Mouse (Mus musculus): ENCODE measurements at regions not wholly inside any gene's neighbourhood (a gene's known extent, or its start where the extent isn't known, plus 50 kb on each side); places are given as distances from the start of the nearest gene placed in this dataset.

DNA sequence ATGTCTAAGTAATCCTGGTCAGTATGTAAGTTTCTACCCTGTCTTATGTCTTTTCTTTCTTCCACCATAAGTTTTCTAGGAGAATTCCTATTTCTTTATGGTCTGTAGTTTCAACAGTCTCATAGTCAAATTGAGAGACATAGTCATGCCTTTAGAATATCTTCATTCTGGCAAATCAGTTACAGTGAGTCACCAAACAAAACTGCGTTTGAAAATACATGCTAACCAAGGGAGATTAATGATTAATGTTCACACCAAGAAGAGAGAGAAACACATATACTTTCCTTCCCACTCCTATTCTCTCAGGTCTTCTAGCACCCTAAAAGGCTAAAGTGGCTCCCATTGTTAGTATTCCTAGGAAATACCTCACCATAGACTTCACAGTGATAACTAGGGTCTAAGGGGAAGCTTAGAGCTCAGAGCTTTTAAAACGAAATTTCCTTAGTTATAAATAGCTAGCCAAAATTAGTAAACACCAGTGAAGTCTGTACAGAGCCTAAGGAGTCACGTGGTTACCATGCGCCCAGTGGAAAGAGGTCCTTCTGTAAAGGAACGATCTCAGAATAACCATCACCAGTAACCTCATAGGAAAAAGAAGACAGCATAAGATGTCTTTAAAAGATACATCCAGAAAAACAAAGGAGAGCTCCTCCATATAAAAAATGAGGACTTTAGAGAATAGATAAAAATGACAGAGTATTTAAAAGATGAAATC, 281.8 kb upstream of the Htr2a start:
- no peaks in the 10 kb centered on the region for H3K4me1 ChIP-seq (ENCODE audit: insufficient read depth)
- no peak for ATAC-seq (ENCODE audit: insufficient read depth)
- H3K4me2 ChIP-seq, result no peak overlapping the region
- no peaks in the 10 kb centered on the region for H3K9me3 ChIP-seq (ENCODE audit: low read depth, low read length)
- H3K4me3 ChIP-seq (ENCODE audit: low read depth, low read length), result no peak overlapping the region
- no peaks in the 10 kb centered on the region for H3K36me3 ChIP-seq (ENCODE audit: insufficient read depth)
- 58% methylated on average over 5 of the region's 5 CpGs for WGBS
- DNase-seq, result no peak
- H3K9ac ChIP-seq, result no peak overlapping the region
- H3K27me3 ChIP-seq (ENCODE audit: insufficient read depth, low read length), result no peaks in the 10 kb centered on the region
- no peak for TF ChIP-seq CTCF (IDR thresholded peaks at IDR 0.05; ENCODE audit: low read depth)
- no peak overlapping the region for H3K27ac ChIP-seq (ENCODE audit: low read depth)

- Histone ChIP-seq H3K4me1 (ENCODE audit: insufficient read depth) (no peaks in the 10 kb centered on the region), H3K4me3 (ENCODE audit: low read depth, low read length) (no peak overlapping the region), H3K4me2 (no peak overlapping the region), H3K27ac (ENCODE audit: low read depth) (no peak overlapping the region), H3K27me3 (ENCODE audit: insufficient read depth, low read length) (no peaks in the 10 kb centered on the region), H3K9ac (no peak overlapping the region), H3K9me3 (ENCODE audit: low read depth, low read length) (no peaks in the 10 kb centered on the region), H3K36me3 (ENCODE audit: insufficient read depth) (no peaks in the 10 kb centered on the region)
- no peak for DNase-seq
- WGBS, result 34% methylated on average over 12 of the region's 12 CpGs
- no peak for ATAC-seq (ENCODE audit: insufficient read depth)
- no peak for TF ChIP-seq CTCF (IDR thresholded peaks at IDR 0.05; ENCODE audit: low read depth)
These were observed 280.7 kb upstream of the Htr2a start for GRCm38 (mm10) chr14:74359663-74360552.

DNA sequence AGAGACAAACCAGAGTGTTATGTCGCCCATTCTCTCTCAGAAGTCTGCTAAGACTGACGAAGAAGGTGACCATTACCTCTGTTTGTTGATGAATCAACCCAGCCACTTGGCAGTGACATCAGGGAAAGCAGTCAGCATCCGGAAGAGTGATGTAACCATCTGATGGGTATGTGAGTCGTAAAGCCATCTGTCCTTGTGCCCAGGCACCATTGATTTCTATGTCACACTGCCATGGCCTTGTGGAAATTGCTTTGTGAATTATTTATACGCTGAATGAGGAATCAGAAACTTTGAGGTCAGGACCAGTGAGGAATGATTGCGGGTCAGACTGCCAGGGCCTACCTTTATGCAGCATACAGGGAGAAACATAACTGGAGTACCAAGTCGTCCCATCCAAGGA, 256.2 kb upstream of the Htr2a start:
- 75% methylated on average over 7 of the region's 7 CpGs for WGBS
- no peak overlapping the region for H3K4me2 ChIP-seq
- no peaks in the 10 kb centered on the region for H3K9me3 ChIP-seq (ENCODE audit: low read depth, low read length)
- DNase-seq (no peak), ATAC-seq (ENCODE audit: insufficient read depth) (no peak)
- H3K4me1 ChIP-seq (ENCODE audit: insufficient read depth), result no peaks in the 10 kb centered on the region
- H3K27ac ChIP-seq (ENCODE audit: low read depth), result no peak overlapping the region
- H3K9ac ChIP-seq, result no peak overlapping the region
- no peaks in the 10 kb centered on the region for H3K36me3 ChIP-seq (ENCODE audit: insufficient read depth)
- no peaks in the 10 kb centered on the region for H3K27me3 ChIP-seq (ENCODE audit: insufficient read depth, low read length)
- H3K4me3 ChIP-seq (ENCODE audit: low read depth, low read length), result no peak overlapping the region
- no peak for TF ChIP-seq CTCF (IDR thresholded peaks at IDR 0.05; ENCODE audit: low read depth)

GRCm38 (mm10) chr14:74392419-74392818, 248.2 kb upstream of the Htr2a start:
- Histone ChIP-seq H3K4me1 (ENCODE audit: insufficient read depth) (no peaks in the 10 kb centered on the region), H3K27ac (ENCODE audit: low read depth) (no peak overlapping the region), H3K27me3 (ENCODE audit: insufficient read depth, low read length) (no peaks in the 10 kb centered on the region), H3K4me2 (no peak overlapping the region), H3K4me3 (ENCODE audit: low read depth, low read length) (no peak overlapping the region), H3K36me3 (ENCODE audit: insufficient read depth) (no peaks in the 10 kb centered on the region), H3K9me3 (ENCODE audit: low read depth, low read length) (no peaks in the 10 kb centered on the region), H3K9ac (no peak overlapping the region)
- WGBS, result 88% methylated on average over 2 of the region's 2 CpGs
- TF ChIP-seq CTCF (IDR thresholded peaks at IDR 0.05; ENCODE audit: low read depth), result no peak
- ATAC-seq (ENCODE audit: insufficient read depth), result no peak
- no peak for DNase-seq

DNA sequence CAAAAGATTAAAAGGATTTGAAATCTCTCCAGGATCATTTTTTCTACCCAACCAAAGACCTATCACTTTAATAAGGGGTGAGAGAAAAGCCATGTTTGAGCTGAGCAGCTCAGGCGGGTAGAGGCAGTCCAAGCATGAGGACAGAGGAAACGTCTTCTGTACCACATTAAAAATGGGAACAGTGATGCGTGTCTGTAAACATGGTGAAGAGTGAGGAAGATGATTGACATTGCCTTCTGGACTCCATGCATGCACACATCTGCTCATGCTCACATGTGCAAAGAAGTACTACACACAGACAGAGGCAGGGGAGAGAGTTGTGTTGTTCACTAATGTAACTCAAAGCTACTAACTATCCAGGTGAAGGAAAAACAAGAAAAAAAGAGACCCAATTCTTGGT, 243.4 kb upstream of the Htr2a start:
- no peak overlapping the region for H3K4me2 ChIP-seq
- no peaks in the 10 kb centered on the region for H3K4me1 ChIP-seq (ENCODE audit: insufficient read depth)
- H3K9ac ChIP-seq, result no peak overlapping the region
- no peak for ATAC-seq (ENCODE audit: insufficient read depth)
- H3K9me3 ChIP-seq (ENCODE audit: low read depth, low read length), result no peaks in the 10 kb centered on the region
- no peak for TF ChIP-seq CTCF (IDR thresholded peaks at IDR 0.05; ENCODE audit: low read depth)
- no peak overlapping the region for H3K4me3 ChIP-seq (ENCODE audit: low read depth, low read length)
- H3K27ac ChIP-seq (ENCODE audit: low read depth), result no peak overlapping the region
- 75% methylated on average over 3 of the region's 3 CpGs for WGBS
- no peaks in the 10 kb centered on the region for H3K27me3 ChIP-seq (ENCODE audit: insufficient read depth, low read length)
- H3K36me3 ChIP-seq (ENCODE audit: insufficient read depth), result no peaks in the 10 kb centered on the region
- no peak for DNase-seq

DNA sequence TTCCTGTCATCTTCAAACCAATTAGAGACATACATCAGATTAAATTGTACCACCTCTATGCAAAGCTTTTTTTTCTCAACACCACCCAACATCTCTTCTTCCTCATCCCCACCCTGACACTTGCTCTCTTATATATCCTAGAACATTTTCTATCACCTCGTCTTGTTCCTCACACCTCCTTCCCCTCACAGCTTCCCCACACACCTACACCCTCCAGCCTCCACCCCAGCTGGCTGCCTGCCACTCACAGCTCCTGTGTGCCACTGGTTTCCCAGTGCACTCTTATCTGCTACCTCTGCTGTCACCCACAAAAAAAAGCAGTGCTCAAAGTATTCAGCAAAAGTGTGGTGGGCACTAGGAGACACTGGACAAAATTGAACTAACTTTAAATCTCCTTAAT, 231.2 kb upstream of the Htr2a start:
- Histone ChIP-seq H3K27me3 (ENCODE audit: insufficient read depth, low read length) (no peaks in the 10 kb centered on the region), H3K27ac (ENCODE audit: low read depth) (no peak overlapping the region), H3K4me3 (ENCODE audit: low read depth, low read length) (no peak overlapping the region), H3K9ac (no peak overlapping the region), H3K36me3 (ENCODE audit: insufficient read depth) (no peaks in the 10 kb centered on the region), H3K9me3 (ENCODE audit: low read depth, low read length) (no peaks in the 10 kb centered on the region), H3K4me2 (no peak overlapping the region), H3K4me1 (ENCODE audit: insufficient read depth) (no peaks in the 10 kb centered on the region)
- DNase-seq (no peak), ATAC-seq (ENCODE audit: insufficient read depth) (no peak)
- WGBS, result 33% methylated on average over 1 of the region's 1 CpGs
- TF ChIP-seq CTCF (IDR thresholded peaks at IDR 0.05; ENCODE audit: low read depth), result no peak

DNA sequence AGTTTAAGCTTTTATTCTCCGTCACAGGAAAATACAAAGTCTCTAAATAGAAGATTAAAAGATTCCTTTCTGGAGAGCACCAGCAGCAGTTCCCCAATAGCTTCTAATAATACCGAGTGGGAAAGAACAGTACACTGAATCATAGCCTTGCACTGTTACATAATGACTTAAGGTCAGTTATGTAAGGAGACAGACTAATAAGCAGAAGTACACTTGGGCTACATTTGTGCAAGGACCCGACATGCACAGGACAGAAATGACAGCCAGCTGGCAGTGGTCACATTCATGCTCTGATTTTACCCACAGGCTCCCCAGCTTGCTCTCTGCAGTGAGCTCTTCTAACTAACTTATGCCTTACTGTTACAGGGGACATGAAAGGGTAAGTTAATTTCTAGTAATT, 212.4 kb upstream of the Htr2a start:
- TF ChIP-seq CTCF (IDR thresholded peaks at IDR 0.05; ENCODE audit: low read depth), result no peak

More for the DNA sequence above, 212.4 kb upstream of the Htr2a start:
- Histone ChIP-seq H3K9ac (no peak overlapping the region), H3K36me3 (ENCODE audit: insufficient read depth) (no peaks in the 10 kb centered on the region), H3K4me1 (ENCODE audit: insufficient read depth) (no peaks in the 10 kb centered on the region), H3K9me3 (ENCODE audit: low read depth, low read length) (no peaks in the 10 kb centered on the region), H3K4me2 (no peak overlapping the region), H3K4me3 (ENCODE audit: low read depth, low read length) (no peak overlapping the region), H3K27ac (ENCODE audit: low read depth) (no peak overlapping the region), H3K27me3 (ENCODE audit: insufficient read depth, low read length) (no peaks in the 10 kb centered on the region)
- no peak for DNase-seq
- ATAC-seq (ENCODE audit: insufficient read depth), result no peak
- 75% methylated on average over 3 of the region's 3 CpGs for WGBS
